Mouse (Mus musculus) stomach, embryonic 16.5 days (tissue): ENCODE data around the gene Defb19. TPM values are rescaled to one million over a fixed set of nuclear protein-coding genes. Genes with fewer than 3 reads are reported as not detected.

ENCODE experiments used
- ATAC-seq: fragments of 200-750 bp; cut with Nextera tagmentation; 2 replicates; pipeline ENCODE4 v1.8.0; 2017; ENCODE audit warnings: moderate number of reproducible peaks, moderate TSS enrichment; ENCODE audit not compliant: insufficient read depth, low FRiP score
- H3K27ac ChIP-seq: fragments of 300-500 bp; sonication (generic); 2 replicates; pipeline ENCODE4 v1.5.1; 2014; ENCODE audit warnings: low read length
- H3K27me3 ChIP-seq: fragments of 300-500 bp; sonication (generic); 2 replicates; pipeline ENCODE4 v1.6.1; 2014; ENCODE audit warnings: low read length, control low read depth, mixed read lengths; ENCODE audit not compliant: control insufficient read depth, insufficient read depth
- H3K36me3 ChIP-seq: fragments of 300-500 bp; sonication (generic); 2 replicates; pipeline ENCODE4 v1.6.1; 2014; ENCODE audit warnings: low read length; ENCODE audit not compliant: control insufficient read depth, insufficient read depth
- H3K4me1 ChIP-seq: fragments of 300-500 bp; sonication (generic); 2 replicates; pipeline ENCODE4 v1.6.1; 2014; ENCODE audit warnings: low read length, control low read depth, mixed read lengths; ENCODE audit not compliant: control insufficient read depth, insufficient read depth
- H3K4me2 ChIP-seq: fragments of 300-500 bp; sonication (generic); 2 replicates; pipeline ENCODE4 v1.6.1; 2014; ENCODE audit warnings: low read depth, low read length, mixed read lengths
- H3K4me3 ChIP-seq: fragments of 300-500 bp; sonication (generic); replicated peaks from 2 replicates; pipeline ENCODE4 v1.5.1; 2014; ENCODE audit warnings: mild to moderate bottlenecking, low read length
- H3K9ac ChIP-seq: fragments of 300-500 bp; sonication (generic); 2 replicates; pipeline ENCODE4 v1.6.1; 2014; ENCODE audit warnings: low read length
- H3K9me3 ChIP-seq: fragments of 300-500 bp; sonication (generic); replicated peaks from 2 replicates; pipeline ENCODE4 v1.6.1; 2016; ENCODE audit warnings: low read length, control low read depth; ENCODE audit not compliant: control insufficient read depth
- WGBS: fragments of 180-500 bp; shearing (Covaris S2); extraction: QIAGEN DNeasy Blood & Tissue Kit; methylation state at CpG from one replicate; pipeline ENCODE4 v1.1.7; 2014; 5-methylcytosine and 5-hydroxymethylcytosine counted together
- polyA plus RNA-seq: library from polyadenylated mRNA; unstranded; fragments of >200 nt; fragmentation: Nextera tagmentation; extraction: Ambion mirVana; gene quantifications from 2 replicates; pipeline ENCODE4 v1.2.1, GENCODE M21; 2015

Defb19 gene
- not detected in 2 replicates for polyA plus RNA-seq

- H3K9ac ChIP-seq, result no peak within 1 kb of the TSS
- no peaks in the 10 kb centered on the region for H3K9me3 ChIP-seq
- H3K27ac ChIP-seq, result no peak within 1 kb of the TSS
- ATAC-seq, result no peak
- H3K4me1 ChIP-seq, result no peaks in the 10 kb centered on the region
- WGBS, result 58% methylated on average over 7 of the region's 7 CpGs
- no peak within 1 kb of the TSS for H3K4me2 ChIP-seq
- H3K36me3 ChIP-seq, result no peaks in the 10 kb centered on the region
- no peaks in the 10 kb centered on the region for H3K27me3 ChIP-seq
- H3K4me3 ChIP-seq, result no peak within 1 kb of the TSS
These were observed at the start of gene Defb19 for GRCm38 (mm10) chr2:152580107-152580506. Gene Defb19 (minus strand): TSS chr2:152580312.

- Histone ChIP-seq H3K4me1 (peaks cover 21% of the 10 kb centered on the region), H3K27me3 (peaks cover 14% of the 10 kb centered on the region), H3K27ac (no peak overlapping the region), H3K4me2 (no peak overlapping the region), H3K9me3 (no peaks in the 10 kb centered on the region), H3K36me3 (no peaks in the 10 kb centered on the region), H3K4me3 (no peak overlapping the region), H3K9ac (no peak overlapping the region)
- no peak for ATAC-seq
- WGBS, result 75% methylated on average over 6 of the region's 6 CpGs
These were observed 49.8 kb upstream of the Defb19 start for GRCm38 (mm10) chr2:152629904-152630303.

- Histone ChIP-seq H3K4me3 (peak overlapping the region; percentile 62; the same call in 1 of the 2 replicates), H3K27me3 (peaks cover 14% of the 10 kb centered on the region), H3K4me1 (peaks cover 21% of the 10 kb centered on the region), H3K4me2 (peak overlapping the region; percentile 68), H3K36me3 (no peaks in the 10 kb centered on the region), H3K9me3 (no peaks in the 10 kb centered on the region), H3K27ac (no peak overlapping the region), H3K9ac (no peak overlapping the region)
- ATAC-seq, result no peak
- WGBS, result 34% methylated on average over 3 of the region's 3 CpGs
These were observed 49.1 kb upstream of the Defb19 start for GRCm38 (mm10) chr2:152629239-152629638.

GRCm38 (mm10) chr2:152628066-152628465, 48.0 kb upstream of the Defb19 start:
- H3K4me1 ChIP-seq, result peaks cover 13% of the 10 kb centered on the region
- peak overlapping the region; percentile 66; the same call in 1 of the 2 replicates for H3K27ac ChIP-seq
- H3K36me3 ChIP-seq, result no peaks in the 10 kb centered on the region
- no peak for ATAC-seq
- 48% methylated on average over 17 of the region's 17 CpGs for WGBS
- no peaks in the 10 kb centered on the region for H3K9me3 ChIP-seq
- H3K4me3 ChIP-seq, result peak overlapping the region; percentile 62
- H3K27me3 ChIP-seq, result peaks cover 14% of the 10 kb centered on the region
- H3K4me2 ChIP-seq, result peak overlapping the region; percentile 68
- peak overlapping the region; percentile 76 for H3K9ac ChIP-seq

- 2% methylated on average over 59 of the region's 59 CpGs for WGBS
- Histone ChIP-seq H3K4me2 (peak within 1 kb of the TSS; percentile 68), H3K27me3 (peaks cover 14% of the 10 kb centered on the region), H3K4me1 (peaks cover 6% of the 10 kb centered on the region; the same call in 1 of the 2 replicates), H3K9me3 (no peaks in the 10 kb centered on the region), H3K27ac (peak within 1 kb of the TSS; percentile 66), H3K4me3 (peak within 1 kb of the TSS; percentile 62), H3K9ac (peak within 1 kb of the TSS; percentile 76), H3K36me3 (no peaks in the 10 kb centered on the region)
- ATAC-seq, result peak; percentile 84; the same call in 1 of the 2 replicates
These were observed 46.9 kb upstream of the Defb19 start, which contains the start of gene Rem1 for GRCm38 (mm10) chr2:152626774-152627591. Gene Rem1 (plus strand): TSS chr2:152626951.

- ATAC-seq, result no peak
- Histone ChIP-seq H3K4me3 (no peak overlapping the region), H3K36me3 (no peaks in the 10 kb centered on the region), H3K9me3 (no peaks in the 10 kb centered on the region), H3K27ac (no peak overlapping the region), H3K27me3 (peaks cover 14% of the 10 kb centered on the region), H3K4me1 (peaks cover 6% of the 10 kb centered on the region; the same call in 1 of the 2 replicates), H3K4me2 (no peak overlapping the region), H3K9ac (no peak overlapping the region)
- WGBS, result 22% methylated on average over 1 of the region's 1 CpGs
These were observed 45.1 kb upstream of the Defb19 start for GRCm38 (mm10) chr2:152625256-152625655.

- no peak for ATAC-seq
These were observed 44.5 kb upstream of the Defb19 start for GRCm38 (mm10) chr2:152624566-152624965.

GRCm38 (mm10) chr2:152622953-152623352, 42.8 kb upstream of the Defb19 start, which contains the start of gene Defb25:
Gene Defb25 (minus strand): TSS chr2:152623053.
- H3K27ac ChIP-seq, result no peak within 1 kb of the TSS
- H3K4me2 ChIP-seq, result no peak within 1 kb of the TSS
- H3K4me1 ChIP-seq, result no peaks in the 10 kb centered on the region
- no peak for ATAC-seq
- no peaks in the 10 kb centered on the region for H3K36me3 ChIP-seq
- no peak within 1 kb of the TSS for H3K4me3 ChIP-seq
- H3K9me3 ChIP-seq, result no peaks in the 10 kb centered on the region
- WGBS, result 79% methylated on average over 7 of the region's 7 CpGs
- H3K9ac ChIP-seq, result no peak within 1 kb of the TSS
- H3K27me3 ChIP-seq, result peaks cover 3% of the 10 kb centered on the region; the same call in 1 of the 2 replicates

More at GRCm38 (mm10) chr2:152624566-152624965, 44.5 kb upstream of the Defb19 start:
- no peak overlapping the region for H3K4me3 ChIP-seq
- H3K9me3 ChIP-seq, result no peaks in the 10 kb centered on the region
- peaks cover 6% of the 10 kb centered on the region; the same call in 1 of the 2 replicates for H3K4me1 ChIP-seq
- no peak overlapping the region for H3K4me2 ChIP-seq
- no peak overlapping the region for H3K27ac ChIP-seq
- H3K36me3 ChIP-seq, result no peaks in the 10 kb centered on the region
- H3K9ac ChIP-seq, result no peak overlapping the region
- WGBS, result 78% methylated on average over 2 of the region's 2 CpGs
- H3K27me3 ChIP-seq, result peaks cover 14% of the 10 kb centered on the region

GRCm38 (mm10) chr2:152622151-152622550, 42.0 kb upstream of the Defb19 start:
- no peaks in the 10 kb centered on the region for H3K36me3 ChIP-seq
- no peak overlapping the region for H3K9ac ChIP-seq
- no peak overlapping the region for H3K4me2 ChIP-seq
- H3K4me1 ChIP-seq, result no peaks in the 10 kb centered on the region
- WGBS, result 85% methylated on average over 13 of the region's 13 CpGs
- H3K27me3 ChIP-seq, result peaks cover 3% of the 10 kb centered on the region; the same call in 1 of the 2 replicates
- no peak for ATAC-seq
- H3K4me3 ChIP-seq, result no peak overlapping the region
- no peaks in the 10 kb centered on the region for H3K9me3 ChIP-seq
- no peak overlapping the region for H3K27ac ChIP-seq
